20 mouse cellular contexts compared by ENCODE assay signal in the genomic region with DNA sequence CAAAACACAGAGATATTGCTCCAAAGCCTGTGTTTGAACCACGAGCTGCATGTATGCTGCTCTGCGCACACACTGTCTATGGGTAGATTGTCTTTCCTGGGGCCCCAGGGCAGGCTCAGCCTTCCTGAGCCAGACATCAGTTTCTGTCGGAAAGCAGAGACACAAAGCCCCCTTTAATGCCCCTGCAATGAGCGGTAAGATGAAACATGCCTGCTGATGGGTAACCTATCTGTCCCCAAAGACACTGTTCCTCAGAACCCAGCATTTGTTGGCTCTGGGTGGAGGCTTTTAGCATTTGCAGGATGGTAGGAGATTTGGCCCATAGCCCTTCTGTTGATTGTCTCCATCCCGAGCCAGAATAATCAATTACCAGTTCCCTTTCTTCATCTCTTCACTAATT.
DNase-seq lines count a peak whose midpoint lies in the region; ATAC-seq and TF ChIP-seq lines count a peak whose summit lies in the region.
"Had no signal": no experiment of that assay in that cellular context is flagged by ENCODE, and none has a peak within 500 bp of the region (broad histone marks: within the 10 kb centered on the region; RNA-seq: fewer than 3 reads in every experiment).

No protein-coding gene starts in this region.

- no peak overlapping the region for H3K4me3 ChIP-seq in hindbrain, embryonic 13.5 days
- no peak overlapping the region for H3K4me3 ChIP-seq in hindbrain, embryonic 12.5 days
- no peak overlapping the region for H3K4me3 ChIP-seq in midbrain, embryonic 14.5 days (replicated peaks; ENCODE audit: low read depth, low read length)
- H3K4me3 ChIP-seq: myocyte; neural tube, embryonic 15.5 days; stomach, embryonic 15.5 days had no signal

- ATAC-seq in hindbrain, embryonic 13.5 days (ENCODE audit: low FRiP score), result 0 out of 2 replicates have a peak, but pooled peaks have one; percentile 46
- ATAC-seq in hindbrain, embryonic 12.5 days (ENCODE audit: low FRiP score), result no peak
- no peak for ATAC-seq in midbrain, embryonic 14.5 days (ENCODE audit: low FRiP score, low TSS enrichment)
- ATAC-seq: inflammation-experienced regulatory T-cells, adult 6 months had no signal

- H3K9me3 ChIP-seq in hindbrain, embryonic 13.5 days, result no peaks in the 10 kb centered on the region
- H3K9me3 ChIP-seq in hindbrain, embryonic 12.5 days (replicated peaks), result 0 out of 2 replicates have a peak, but pooled peaks cover 3% of the 10 kb centered on the region
- H3K9me3 ChIP-seq in midbrain, embryonic 14.5 days (ENCODE audit: control insufficient read depth, low read length), result no peaks in the 10 kb centered on the region
- H3K9me3 ChIP-seq: neural tube, embryonic 15.5 days; stomach, embryonic 15.5 days had no signal

- 49% methylated on average over 5 of the region's 5 CpGs for WGBS in hindbrain, embryonic 13.5 days
- 50% methylated on average over 5 of the region's 5 CpGs for WGBS in hindbrain, embryonic 12.5 days
- 41% methylated on average over 5 of the region's 5 CpGs for WGBS in midbrain, embryonic 14.5 days

- peak; percentile 10 for DNase-seq in embryo, embryonic 10 days (ENCODE audit: low spot score)
- DNase-seq in embryo, embryonic 10.5 days (ENCODE audit: low spot score), result no peak
- DNase-seq in brain, embryonic 14.5 days (ENCODE audit: low read depth), result peak; percentile 64
- DNase-seq in midbrain, embryonic 14.5 days, result peak; percentile 8
- no peak for DNase-seq in urinary bladder, postnatal 4 days (ENCODE audit: low spot score in 2 of 2)
- DNase-seq: adrenal gland, postnatal 14 days; cerebellum, adult 8-10 months; gastrocnemius, postnatal 36 days; heart, postnatal 36 days; kidney, adult 18-20 months; right cerebral cortex, adult 18-20 months; thymus, postnatal 25 days had no signal

- no peak overlapping the region for H3K27ac ChIP-seq in hindbrain, embryonic 13.5 days
- no peak overlapping the region for H3K27ac ChIP-seq in hindbrain, embryonic 12.5 days
- no peak overlapping the region for H3K27ac ChIP-seq in midbrain, embryonic 14.5 days (replicated peaks; ENCODE audit: low read depth, low read length)
- H3K27ac ChIP-seq: kidney, postnatal 0 days; macrophage; neural tube, embryonic 15.5 days; stomach, embryonic 15.5 days had no signal

- no peak overlapping the region for H3K9ac ChIP-seq in hindbrain, embryonic 13.5 days
- no peak overlapping the region for H3K9ac ChIP-seq in hindbrain, embryonic 12.5 days
- H3K9ac ChIP-seq in midbrain, embryonic 14.5 days (replicated peaks; ENCODE audit: low read length), result no peak overlapping the region
- H3K9ac ChIP-seq: neural tube, embryonic 15.5 days; stomach, embryonic 15.5 days had no signal

- no peak for TF ChIP-seq CTCF in brain, embryonic 14.5 days (IDR thresholded peaks at IDR 0.05; ENCODE audit: borderline replicate concordance, extremely low read depth, insufficient read depth, insufficient read length)

- TF ChIP-seq POLR2A in brain, embryonic 14.5 days (IDR thresholded peaks at IDR 0.05; ENCODE audit: borderline replicate concordance, extremely low read depth, insufficient read depth, insufficient read length, poor library complexity, severe bottlenecking), result no peak

- H3K36me3 ChIP-seq in hindbrain, embryonic 13.5 days, result no peaks in the 10 kb centered on the region
- no peaks in the 10 kb centered on the region for H3K36me3 ChIP-seq in hindbrain, embryonic 12.5 days
- no peaks in the 10 kb centered on the region for H3K36me3 ChIP-seq in midbrain, embryonic 14.5 days (ENCODE audit: control insufficient read depth, insufficient read depth, low read length)
- H3K36me3 ChIP-seq: neural tube, embryonic 15.5 days; stomach, embryonic 15.5 days had no signal

- H3K27me3 ChIP-seq in hindbrain, embryonic 13.5 days, result no peaks in the 10 kb centered on the region
- no peaks in the 10 kb centered on the region for H3K27me3 ChIP-seq in hindbrain, embryonic 12.5 days
- no peaks in the 10 kb centered on the region for H3K27me3 ChIP-seq in midbrain, embryonic 14.5 days (ENCODE audit: control insufficient read depth, insufficient read depth, low read length)
- H3K27me3 ChIP-seq: neural tube, embryonic 15.5 days; stomach, embryonic 15.5 days had no signal

- H3K4me2 ChIP-seq in hindbrain, embryonic 13.5 days, result no peak overlapping the region
- no peak overlapping the region for H3K4me2 ChIP-seq in hindbrain, embryonic 12.5 days (replicated peaks)
- no peak overlapping the region for H3K4me2 ChIP-seq in midbrain, embryonic 14.5 days (ENCODE audit: low read length)
- H3K4me2 ChIP-seq: neural tube, embryonic 15.5 days; stomach, embryonic 15.5 days had no signal

- peaks cover 13% of the 10 kb centered on the region for H3K4me1 ChIP-seq in hindbrain, embryonic 13.5 days (replicated peaks)
- peaks cover 15% of the 10 kb centered on the region for H3K4me1 ChIP-seq in hindbrain, embryonic 12.5 days
- peaks cover 10% of the 10 kb centered on the region; the same call in 1 of the 2 replicates for H3K4me1 ChIP-seq in midbrain, embryonic 14.5 days (ENCODE audit: control insufficient read depth, insufficient read depth, low read length)
- H3K4me1 ChIP-seq: stomach, embryonic 15.5 days had no signal

Comparison
In these comparisons a context has a peak if more than half of its experiments do, and no peak if none do; other contexts are left out.
1. DNase-seq: peak in embryo, embryonic 10 days (single experiment), brain, embryonic 14.5 days (single experiment) and midbrain, embryonic 14.5 days (single experiment); none in embryo, embryonic 10.5 days (single experiment) and urinary bladder, postnatal 4 days (0 of 2).